Mouse (Mus musculus): Measurements from ENCODE around the gene Cys1. TPM values are rescaled to one million over a fixed set of nuclear protein-coding genes. Genes with fewer than 3 reads are reported as not detected.
A peak's percentile ranks its signal among the peaks of the same experiment; 100 is the strongest.
"Not testable (repeated sequence)": the region's sequence is repeated elsewhere in the genome, so short reads cannot be mapped to it uniquely, and the experiment has no call there.

The Cys1 gene
- polyA plus RNA-seq, 1 experiment from 2014 or later: 1.0 TPM

DNA sequence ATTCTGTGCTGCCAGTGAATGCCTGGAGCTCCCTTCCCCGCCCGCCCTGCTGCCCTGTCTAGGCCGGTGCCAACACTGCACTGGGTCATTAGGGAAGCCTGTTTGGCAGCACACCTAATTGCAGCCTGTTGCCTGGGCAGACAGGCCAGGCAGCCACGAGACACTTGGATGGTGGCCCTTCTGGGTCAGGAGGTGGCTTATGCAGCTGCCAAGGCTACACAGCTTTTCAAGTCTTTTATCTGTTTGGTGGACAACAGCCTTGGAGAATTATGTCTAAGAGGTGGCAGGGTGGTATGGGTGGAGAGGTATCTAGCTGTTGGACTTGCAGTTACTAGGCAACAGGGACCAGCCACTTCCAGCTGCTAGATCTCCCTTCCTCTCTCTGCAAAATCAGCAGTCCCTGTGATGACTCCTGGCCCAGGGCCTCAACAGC is 39.2 kb downstream of the Cys1 start:
- Histone ChIP-seq H3K4me1 (replicated peaks) (0 out of 2 replicates have a peak, but pooled peaks cover 14% of the 10 kb centered on the region), H3K9ac (no peak overlapping the region), H3K4me2 (no peak overlapping the region), H3K27me3 (replicated peaks) (no peaks in the 10 kb centered on the region), H3K4me3 (no peak overlapping the region), H3K36me3 (no peaks in the 10 kb centered on the region), H3K27ac (ENCODE audit: poor library complexity, severe bottlenecking) (no peak overlapping the region), H3K9me3 (replicated peaks) (no peaks in the 10 kb centered on the region)
- WGBS: 65% methylated on average over 4 of the region's 4 CpGs
- ATAC-seq (ENCODE audit: insufficient number of reproducible peaks, low FRiP score): no peak

DNA sequence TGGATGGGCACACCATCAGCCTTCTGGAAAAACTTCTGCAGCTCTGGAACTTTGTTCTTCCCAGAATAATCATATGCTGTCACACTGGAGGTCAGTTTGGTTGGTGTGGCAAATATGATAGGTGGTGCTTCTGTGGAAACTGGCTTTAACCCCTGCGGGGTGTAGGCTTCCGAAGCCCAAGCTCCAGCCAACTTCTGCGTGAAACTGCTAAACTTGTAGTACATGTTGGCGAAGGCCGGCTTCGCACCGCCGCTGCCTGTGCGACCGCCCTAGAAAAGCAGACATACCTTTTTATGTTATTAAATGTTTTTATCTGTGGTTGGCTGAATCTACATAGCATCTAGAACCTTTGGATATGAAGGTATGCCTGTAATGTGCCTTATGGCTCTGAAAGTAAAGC is 42.8 kb downstream of the Cys1 start:
- H3K27ac ChIP-seq (ENCODE audit: poor library complexity, severe bottlenecking); H3K9ac ChIP-seq; ATAC-seq (ENCODE audit: insufficient number of reproducible peaks, low FRiP score); H3K4me2 ChIP-seq; H3K4me3 ChIP-seq; H3K36me3 ChIP-seq; H3K27me3 ChIP-seq (replicated peaks); H3K9me3 ChIP-seq (replicated peaks): not testable (repeated sequence)
- H3K4me1 ChIP-seq (replicated peaks): peaks cover 22% of the 10 kb centered on the region
- 94% methylated on average over 10 of the region's 10 CpGs for WGBS

DNA sequence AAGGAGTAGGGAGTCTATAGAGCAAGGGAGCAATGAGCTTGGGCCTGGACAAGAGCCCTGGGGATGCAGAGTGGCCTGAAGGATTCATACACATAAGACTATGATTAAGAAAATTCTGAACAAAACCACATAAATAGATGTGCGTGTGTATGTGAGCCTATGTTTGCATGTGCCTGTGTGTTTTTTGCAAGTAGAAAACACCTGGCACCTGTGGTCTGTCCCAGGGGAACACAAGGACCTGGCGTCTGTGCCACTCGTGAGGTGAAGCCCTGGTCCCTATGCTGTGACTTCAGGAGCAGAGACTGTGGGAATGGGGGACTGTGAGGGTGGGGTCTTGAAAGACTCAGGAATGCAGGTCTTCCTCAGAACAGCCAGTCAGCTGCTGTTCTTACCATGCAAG is 47.0 kb downstream of the Cys1 start:
- WGBS: 83% methylated on average over 3 of the region's 3 CpGs
- Histone ChIP-seq H3K4me1 (replicated peaks) (peaks cover 20% of the 10 kb centered on the region), H3K4me3 (no peak overlapping the region), H3K4me2 (no peak overlapping the region), H3K36me3 (no peaks in the 10 kb centered on the region), H3K27ac (ENCODE audit: poor library complexity, severe bottlenecking) (no peak overlapping the region), H3K9me3 (replicated peaks) (no peaks in the 10 kb centered on the region), H3K9ac (no peak overlapping the region), H3K27me3 (replicated peaks) (0 out of 2 replicates have a peak, but pooled peaks cover 2% of the 10 kb centered on the region)
- ATAC-seq (ENCODE audit: insufficient number of reproducible peaks, low FRiP score): no peak

- 41% methylated on average over 4 of the region's 4 CpGs for WGBS
- H3K36me3 ChIP-seq: no peaks in the 10 kb centered on the region
- no peak overlapping the region for H3K4me3 ChIP-seq
- no peaks in the 10 kb centered on the region for H3K9me3 ChIP-seq (replicated peaks)
- 0 out of 2 replicates have a peak, but pooled peaks cover 2% of the 10 kb centered on the region for H3K27me3 ChIP-seq (replicated peaks)
- H3K27ac ChIP-seq (ENCODE audit: poor library complexity, severe bottlenecking): no peak overlapping the region
- no peak overlapping the region for H3K9ac ChIP-seq
- no peak for ATAC-seq (ENCODE audit: insufficient number of reproducible peaks, low FRiP score)
- H3K4me2 ChIP-seq: no peak overlapping the region
- H3K4me1 ChIP-seq (replicated peaks): peaks cover 20% of the 10 kb centered on the region
Observed at GRCm38 (mm10) chr12:24634212-24634611, 47.4 kb downstream of the Cys1 start.

GRCm38 (mm10) chr12:24633753-24634191 is 47.8 kb downstream of the Cys1 start:
- Histone ChIP-seq H3K4me2 (no peak overlapping the region), H3K9me3 (replicated peaks) (no peaks in the 10 kb centered on the region), H3K9ac (no peak overlapping the region), H3K27ac (ENCODE audit: poor library complexity, severe bottlenecking) (no peak overlapping the region), H3K27me3 (replicated peaks) (0 out of 2 replicates have a peak, but pooled peaks cover 2% of the 10 kb centered on the region), H3K36me3 (no peaks in the 10 kb centered on the region), H3K4me3 (no peak overlapping the region), H3K4me1 (replicated peaks) (peaks cover 20% of the 10 kb centered on the region)
- 61% methylated on average over 1 of the region's 1 CpGs for WGBS
- ATAC-seq (ENCODE audit: insufficient number of reproducible peaks, low FRiP score): no peak

DNA sequence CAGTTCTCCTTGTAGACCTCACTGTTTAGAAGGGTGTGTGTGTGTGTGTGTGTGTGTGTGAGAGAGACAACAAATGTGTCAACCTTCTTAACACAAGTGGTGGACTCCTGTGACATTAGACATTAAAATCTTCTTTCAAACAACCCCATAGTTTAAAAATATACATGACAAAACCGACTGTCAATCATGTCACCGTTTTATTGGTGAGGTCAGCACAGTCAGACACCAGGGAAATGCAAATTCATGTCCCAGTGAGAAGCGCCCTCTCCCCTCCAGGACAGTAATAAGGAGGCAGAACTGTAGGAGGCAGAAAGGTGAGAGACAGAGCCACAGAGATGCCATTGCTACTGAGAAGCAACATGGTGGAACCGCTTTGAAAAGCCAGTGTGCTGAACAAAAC is 49.2 kb downstream of the Cys1 start:
- Histone ChIP-seq H3K27me3 (replicated peaks) (0 out of 2 replicates have a peak, but pooled peaks cover 2% of the 10 kb centered on the region), H3K4me3 (no peak overlapping the region), H3K4me1 (replicated peaks) (peaks cover 20% of the 10 kb centered on the region), H3K36me3 (no peaks in the 10 kb centered on the region), H3K9ac (no peak overlapping the region), H3K9me3 (replicated peaks) (no peaks in the 10 kb centered on the region), H3K4me2 (no peak overlapping the region), H3K27ac (ENCODE audit: poor library complexity, severe bottlenecking) (no peak overlapping the region)
- no peak for ATAC-seq (ENCODE audit: insufficient number of reproducible peaks, low FRiP score)
- 60% methylated on average over 4 of the region's 4 CpGs for WGBS

GRCm38 (mm10) chr12:24630220-24630619 is 51.4 kb downstream of the Cys1 start:
- 70% methylated on average over 1 of the region's 1 CpGs for WGBS
- H3K27me3 ChIP-seq (replicated peaks): no peaks in the 10 kb centered on the region
- H3K27ac ChIP-seq (ENCODE audit: poor library complexity, severe bottlenecking): no peak overlapping the region
- H3K4me2 ChIP-seq: no peak overlapping the region
- H3K4me1 ChIP-seq (replicated peaks): peaks cover 17% of the 10 kb centered on the region
- no peak for ATAC-seq (ENCODE audit: insufficient number of reproducible peaks, low FRiP score)
- H3K36me3 ChIP-seq: no peaks in the 10 kb centered on the region
- no peak overlapping the region for H3K4me3 ChIP-seq
- H3K9me3 ChIP-seq (replicated peaks): no peaks in the 10 kb centered on the region
- H3K9ac ChIP-seq: no peak overlapping the region

DNA sequence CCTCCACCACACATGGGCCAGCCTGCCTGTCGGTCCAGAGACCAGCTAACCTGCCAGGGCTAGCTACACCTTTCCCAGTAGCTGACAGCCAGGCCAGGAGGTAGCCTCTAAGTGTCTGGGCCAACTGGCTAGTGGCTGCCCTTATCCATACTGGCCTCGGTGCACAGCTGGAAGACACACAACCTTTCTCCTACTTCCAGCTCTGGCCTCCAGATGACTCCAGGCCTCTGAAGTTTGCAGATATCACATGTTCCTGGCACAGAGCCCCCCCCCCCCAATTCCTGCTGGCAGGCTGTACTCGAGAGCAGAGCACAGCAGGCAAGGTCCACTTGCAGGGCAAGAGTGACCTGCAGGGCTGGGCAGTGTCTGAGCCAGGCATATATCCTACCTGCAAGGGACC is 54.4 kb downstream of the Cys1 start:
- peak; percentile 10; the same call in 1 of the 2 replicates for ATAC-seq (ENCODE audit: insufficient number of reproducible peaks, low FRiP score)
- H3K27me3 ChIP-seq (replicated peaks): no peaks in the 10 kb centered on the region

GRCm38 (mm10) chr12:24626401-24626800 is 55.2 kb downstream of the Cys1 start:
- Histone ChIP-seq H3K27me3 (replicated peaks) (no peaks in the 10 kb centered on the region), H3K4me1 (replicated peaks) (peaks cover 14% of the 10 kb centered on the region), H3K27ac (ENCODE audit: poor library complexity, severe bottlenecking) (no peak overlapping the region), H3K4me3 (no peak overlapping the region), H3K9me3 (replicated peaks) (no peaks in the 10 kb centered on the region), H3K4me2 (no peak overlapping the region), H3K9ac (no peak overlapping the region), H3K36me3 (no peaks in the 10 kb centered on the region)
- ATAC-seq (ENCODE audit: insufficient number of reproducible peaks, low FRiP score): no peak
- WGBS: 87% methylated on average over 5 of the region's 5 CpGs

More for the DNA sequence above, 54.4 kb downstream of the Cys1 start:
- Histone ChIP-seq H3K36me3 (no peaks in the 10 kb centered on the region), H3K27ac (ENCODE audit: poor library complexity, severe bottlenecking) (no peak overlapping the region), H3K4me2 (no peak overlapping the region), H3K4me3 (no peak overlapping the region), H3K9me3 (replicated peaks) (no peaks in the 10 kb centered on the region), H3K4me1 (replicated peaks) (peaks cover 14% of the 10 kb centered on the region), H3K9ac (no peak overlapping the region)
- 54% methylated on average over 3 of the region's 3 CpGs for WGBS

GRCm38 (mm10) chr12:24623486-24624251 is 57.9 kb downstream of the Cys1 start:
- peaks cover 14% of the 10 kb centered on the region for H3K4me1 ChIP-seq (replicated peaks)
- no peak for ATAC-seq (ENCODE audit: insufficient number of reproducible peaks, low FRiP score)
- no peak overlapping the region for H3K4me2 ChIP-seq
- no peak overlapping the region for H3K4me3 ChIP-seq
- no peak overlapping the region for H3K27ac ChIP-seq (ENCODE audit: poor library complexity, severe bottlenecking)
- no peaks in the 10 kb centered on the region for H3K36me3 ChIP-seq
- no peaks in the 10 kb centered on the region for H3K27me3 ChIP-seq (replicated peaks)
- H3K9ac ChIP-seq: no peak overlapping the region
- 60% methylated on average over 12 of the region's 12 CpGs for WGBS
- no peaks in the 10 kb centered on the region for H3K9me3 ChIP-seq (replicated peaks)

GRCm38 (mm10) chr12:24619436-24619835 is 62.2 kb downstream of the Cys1 start:
- no peak for ATAC-seq (ENCODE audit: insufficient number of reproducible peaks, low FRiP score)
- H3K27ac ChIP-seq (ENCODE audit: poor library complexity, severe bottlenecking): no peak overlapping the region
- 78% methylated on average over 4 of the region's 4 CpGs for WGBS
- H3K36me3 ChIP-seq: peaks cover 15% of the 10 kb centered on the region
- H3K4me3 ChIP-seq: no peak overlapping the region
- no peak overlapping the region for H3K4me2 ChIP-seq
- H3K27me3 ChIP-seq (replicated peaks): no peaks in the 10 kb centered on the region
- no peaks in the 10 kb centered on the region for H3K9me3 ChIP-seq (replicated peaks)
- peaks cover 10% of the 10 kb centered on the region for H3K4me1 ChIP-seq (replicated peaks)
- H3K9ac ChIP-seq: no peak overlapping the region

Data from heart, embryonic 12.5 days (tissue).